Mouse (Mus musculus) liver, adult 2 months (tissue): ENCODE results near the gene Mgrn1. TPM values are rescaled to one million over a fixed set of nuclear protein-coding genes. Genes with fewer than 3 reads are reported as not detected.
A peak's percentile ranks its signal among the peaks of the same experiment; 100 is the strongest.

Experiments
- DNase-seq: peaks from one replicate; pipeline ENCODE4 v3.0.0-alpha.2; 2011; ENCODE audit warnings: low read depth, low spot score; ENCODE audit errors: extremely low read depth
- H3K27ac ChIP-seq: fragments of 200-500 bp; replicated peaks from 2 replicates; pipeline ENCODE4 v1.5.1; 2012; ENCODE audit warnings: low read depth, mild to moderate bottlenecking, control low read depth, inconsistent platforms, low read length; ENCODE audit not compliant: insufficient read depth
- H3K27me3 ChIP-seq: fragments of 200-500 bp; 2 replicates; pipeline ENCODE4 v1.6.1; 2012; ENCODE audit warnings: mild to moderate bottlenecking, moderate library complexity, low read length, inconsistent platforms; ENCODE audit not compliant: control insufficient read depth, insufficient read depth
- H3K36me3 ChIP-seq: fragments of 200-500 bp; 2 replicates; pipeline ENCODE4 v1.6.1; 2012; ENCODE audit warnings: low read length, inconsistent platforms; ENCODE audit not compliant: control insufficient read depth, insufficient read depth
- H3K4me1 ChIP-seq: fragments of 200-500 bp; 2 replicates; pipeline ENCODE4 v1.6.1; 2011; ENCODE audit warnings: low read length; ENCODE audit not compliant: control insufficient read depth, insufficient read depth
- H3K4me3 ChIP-seq: fragments of 200-500 bp; 2 replicates; pipeline ENCODE4 v1.5.1; 2011; ENCODE audit warnings: low read depth, mild to moderate bottlenecking, control low read depth, low read length, moderate library complexity; ENCODE audit not compliant: insufficient read depth
- H3K79me2 ChIP-seq: fragments of 200-500 bp; 2 replicates; pipeline ENCODE4 v1.6.1; 2012; ENCODE audit warnings: inconsistent platforms, mild to moderate bottlenecking, low read length, moderate library complexity; ENCODE audit not compliant: control insufficient read depth, insufficient read depth
- H3K9ac ChIP-seq: fragments of 200-500 bp; 2 replicates; pipeline ENCODE4 v1.6.1; 2012; ENCODE audit warnings: low read depth, mild to moderate bottlenecking, control low read depth, inconsistent platforms, low read length
- CTCF ChIP-seq: fragments of 200-500 bp; IDR thresholded peaks from 2 replicates; pipeline ENCODE4 v1.5.1; 2011; ENCODE audit warnings: low read depth, low read length, control low read depth
- POLR2A ChIP-seq: fragments of 200-500 bp; IDR thresholded peaks from 2 replicates; pipeline ENCODE4 v1.6.1; 2011; ENCODE audit warnings: low read length, control low read depth; ENCODE audit not compliant: insufficient read depth; ENCODE audit errors: extremely low read depth
- WGBS: fragments of 180-500 bp; shearing (Covaris S2); methylation state at CpG from one replicate; pipeline ENCODE4 v1.1.7; 2018; 5-methylcytosine and 5-hydroxymethylcytosine counted together
- polyA plus RNA-seq: library from polyadenylated mRNA; depleted of rRNA; stranded (reverse); fragments of >200 nt; gene quantifications from 2 replicates; pipeline ENCODE4 v1.2.3, GENCODE M21; 2012
- total RNA-seq: library from RNA; depleted of rRNA; stranded (reverse); fragments of >200 nt; gene quantifications from 2 replicates; pipeline ENCODE4 v1.2.3, GENCODE M21; 2014

Mgrn1 gene
- total and polyA plus RNA-seq, 2 experiments = 28.2 to 71.0 TPM

DNA sequence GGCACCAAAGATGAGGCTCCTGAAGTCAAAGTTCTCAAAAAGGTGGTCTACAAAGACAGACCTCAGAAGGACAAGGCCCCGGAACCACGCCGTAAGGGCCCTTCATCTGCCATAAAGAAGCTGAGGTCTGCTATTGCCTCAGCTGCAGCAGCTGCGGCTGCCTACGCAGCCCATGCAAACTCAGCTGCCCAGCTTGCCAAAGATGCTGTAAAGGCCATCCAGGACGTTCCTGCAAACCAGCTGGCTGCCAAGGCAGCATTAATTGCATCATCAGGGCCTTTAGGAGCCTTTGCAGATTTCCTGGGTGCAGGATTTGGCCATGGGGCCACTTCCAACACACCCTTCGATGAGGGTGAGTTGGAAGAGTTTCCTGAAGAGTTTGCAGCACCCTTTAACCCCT, 35.7 kb upstream of the Mgrn1 start:
- H3K79me2 ChIP-seq = no peaks in the 10 kb centered on the region
- H3K9ac ChIP-seq = no peak overlapping the region
- TF ChIP-seq POLR2A (no peak), CTCF (no peak)
- H3K4me1 ChIP-seq = no peaks in the 10 kb centered on the region
- no peaks in the 10 kb centered on the region for H3K36me3 ChIP-seq
- no peak overlapping the region for H3K27ac ChIP-seq
- no peak overlapping the region for H3K4me3 ChIP-seq
- H3K27me3 ChIP-seq = no peaks in the 10 kb centered on the region
- WGBS = 49% methylated on average over 7 of the region's 7 CpGs
- DNase-seq = peak; percentile 63

DNA sequence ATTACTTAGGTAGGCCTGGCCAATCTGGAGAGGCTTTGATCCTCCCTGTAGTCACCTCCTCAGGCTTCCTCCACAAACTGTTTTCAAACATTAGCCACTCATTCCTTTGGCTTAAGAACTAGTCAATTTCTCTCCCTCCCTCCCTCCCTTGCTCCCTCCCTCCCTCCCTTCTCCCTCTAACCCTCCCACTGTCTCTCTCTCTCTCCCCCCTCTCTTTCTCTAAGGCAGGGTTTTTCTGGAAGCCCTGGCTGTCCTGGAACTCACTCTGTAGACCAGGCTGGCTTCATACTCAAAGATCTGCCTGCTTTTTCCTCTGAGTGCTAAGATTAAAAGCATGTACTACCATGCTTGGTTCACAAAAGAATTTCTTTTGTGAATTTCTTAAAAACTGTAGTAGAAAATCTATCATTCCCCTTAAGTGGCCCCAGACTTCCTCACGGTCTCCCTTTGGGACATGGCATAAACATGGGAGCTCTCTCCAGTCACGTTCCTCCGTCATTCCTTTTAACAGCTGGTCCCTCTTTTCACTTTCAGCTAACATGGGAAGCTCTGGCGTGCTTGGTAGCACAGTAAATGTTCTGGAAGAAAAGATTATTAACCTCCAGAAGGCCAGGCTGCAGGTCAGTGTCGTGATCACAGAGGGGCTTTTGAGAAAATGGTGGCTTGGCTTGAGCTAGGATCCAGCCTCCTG, 35.0 kb upstream of the Mgrn1 start:
- no peak for TF ChIP-seq POLR2A
- TF ChIP-seq CTCF = no peak
- H3K27ac ChIP-seq = no peak overlapping the region
- no peak overlapping the region for H3K9ac ChIP-seq
- H3K36me3 ChIP-seq = no peaks in the 10 kb centered on the region
- no peak overlapping the region for H3K4me3 ChIP-seq
- H3K27me3 ChIP-seq = no peaks in the 10 kb centered on the region
- DNase-seq = no peak
- 83% methylated on average over 5 of the region's 5 CpGs for WGBS
- no peaks in the 10 kb centered on the region for H3K79me2 ChIP-seq
- no peaks in the 10 kb centered on the region for H3K4me1 ChIP-seq

DNA sequence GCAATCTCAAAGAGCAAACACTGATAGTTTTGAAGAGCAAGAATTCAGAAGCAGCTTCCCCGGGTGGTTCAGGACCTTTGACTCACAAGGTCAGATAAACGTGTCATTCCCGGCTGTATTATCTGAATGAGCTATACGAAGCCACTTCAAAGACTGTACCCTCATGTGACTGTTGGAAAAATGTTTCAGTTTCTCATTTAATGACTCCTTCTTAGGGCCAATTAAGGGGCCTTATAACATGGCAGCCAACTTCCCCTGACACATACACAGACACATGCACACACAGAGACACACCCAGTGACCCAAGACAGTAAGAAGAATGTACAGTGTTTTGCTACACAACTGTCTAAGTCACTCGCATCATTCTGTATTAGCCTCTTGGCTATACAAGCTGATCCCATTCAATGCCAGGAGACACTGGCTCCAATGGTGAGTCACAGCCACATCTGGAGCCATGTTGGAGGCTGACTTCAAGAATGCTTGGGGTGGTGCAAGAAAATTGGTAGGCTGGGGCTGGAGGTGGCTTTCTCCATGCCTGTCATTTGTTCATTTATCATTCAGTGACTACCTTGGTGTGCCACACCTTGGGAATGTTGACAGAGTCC, 30.9 kb upstream of the Mgrn1 start:
- Histone ChIP-seq H3K27me3 (no peaks in the 10 kb centered on the region), H3K4me1 (no peaks in the 10 kb centered on the region), H3K79me2 (no peaks in the 10 kb centered on the region), H3K9ac (no peak overlapping the region), H3K27ac (no peak overlapping the region), H3K4me3 (no peak overlapping the region), H3K36me3 (no peaks in the 10 kb centered on the region)
- TF ChIP-seq CTCF = no peak
- no peak for TF ChIP-seq POLR2A
- no peak for DNase-seq
- 41% methylated on average over 5 of the region's 5 CpGs for WGBS

DNA sequence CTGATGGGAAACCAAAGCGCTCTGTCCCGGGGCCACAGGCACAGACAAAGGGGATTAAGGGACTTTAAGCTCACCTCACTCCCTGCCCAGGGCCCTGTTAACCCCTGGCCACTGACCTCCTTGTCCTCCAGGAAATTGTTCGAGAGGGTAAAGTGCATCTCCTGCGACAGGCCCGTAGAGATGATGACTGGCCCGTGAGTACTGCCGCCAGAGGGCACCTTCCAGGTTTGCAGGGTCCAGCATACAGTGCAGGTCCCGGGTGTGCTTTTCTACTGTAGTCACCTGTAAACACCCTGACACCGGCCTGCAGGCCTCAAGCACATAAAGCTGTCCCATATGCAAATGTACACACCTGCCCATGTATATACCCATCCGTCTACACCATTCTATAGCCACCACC, 24.7 kb upstream of the Mgrn1 start:
- H3K9ac ChIP-seq = no peak overlapping the region
- H3K79me2 ChIP-seq = no peaks in the 10 kb centered on the region
- H3K27me3 ChIP-seq = no peaks in the 10 kb centered on the region
- no peak overlapping the region for H3K27ac ChIP-seq
- H3K4me3 ChIP-seq = no peak overlapping the region
- H3K4me1 ChIP-seq = peaks cover 4% of the 10 kb centered on the region
- no peaks in the 10 kb centered on the region for H3K36me3 ChIP-seq
- TF ChIP-seq POLR2A (no peak), CTCF (peak; percentile 78)
- WGBS = 31% methylated on average over 10 of the region's 10 CpGs
- peak; percentile 80 for DNase-seq

DNA sequence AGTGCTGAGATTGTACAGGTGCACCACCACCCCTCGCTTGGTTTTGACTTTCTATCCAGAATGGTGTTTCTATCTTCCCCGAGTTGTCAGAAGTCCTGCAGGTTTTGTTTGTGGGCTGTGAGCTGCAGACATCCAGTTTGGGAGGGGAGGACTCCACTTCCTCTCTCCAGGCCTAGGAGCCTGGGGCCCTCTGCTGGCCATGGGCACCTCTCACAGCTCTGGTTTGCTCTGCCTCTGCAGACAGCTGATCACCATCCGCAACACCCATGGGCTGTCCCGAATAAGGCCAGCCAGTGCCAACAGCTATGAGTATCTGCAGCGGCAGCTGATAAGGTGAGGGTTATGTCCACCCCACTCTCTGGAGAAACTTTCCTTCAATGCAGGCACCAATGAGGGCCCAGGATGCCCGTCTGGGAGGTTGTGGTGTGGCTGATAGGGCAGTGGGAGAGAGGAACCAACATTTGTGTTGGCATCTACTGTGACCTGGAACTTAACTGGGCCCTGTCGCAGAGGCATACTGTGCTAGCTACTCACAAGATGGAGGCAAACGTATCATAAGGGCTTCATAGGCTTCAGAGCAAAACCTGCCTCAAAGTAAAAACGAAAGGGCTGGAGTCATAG, 23.1 kb upstream of the Mgrn1 start:
- Histone ChIP-seq H3K27ac (no peak overlapping the region), H3K36me3 (no peaks in the 10 kb centered on the region), H3K4me1 (peaks cover 4% of the 10 kb centered on the region), H3K79me2 (no peaks in the 10 kb centered on the region), H3K4me3 (no peak overlapping the region), H3K9ac (0 out of 2 replicates have a peak overlapping the region, but pooled peaks have one; percentile 7), H3K27me3 (no peaks in the 10 kb centered on the region)
- peak; percentile 63 for DNase-seq
- WGBS = 35% methylated on average over 9 of the region's 9 CpGs
- TF ChIP-seq CTCF = peak; percentile 98
- no peak for TF ChIP-seq POLR2A

DNA sequence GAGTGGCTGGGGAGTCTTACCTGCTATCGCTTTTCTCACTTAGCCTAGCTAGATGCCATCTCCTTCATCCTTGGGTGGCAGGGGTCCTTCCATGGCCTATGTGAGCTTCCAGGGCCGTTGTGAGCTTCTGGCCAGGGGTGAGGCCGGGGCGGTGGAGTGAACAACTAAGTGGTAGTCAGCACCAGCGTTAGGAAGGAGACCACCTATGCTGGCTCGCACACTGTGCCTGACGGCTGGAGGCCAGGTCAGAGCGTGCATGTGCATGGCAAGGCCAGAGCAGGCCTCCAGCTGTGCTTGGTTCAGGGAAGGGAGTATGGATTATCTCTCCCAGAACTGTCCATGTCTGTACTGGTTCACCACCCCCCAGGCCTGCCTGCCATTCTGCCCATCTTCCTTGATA, 22.3 kb upstream of the Mgrn1 start:
- no peak overlapping the region for H3K27ac ChIP-seq
- no peaks in the 10 kb centered on the region for H3K79me2 ChIP-seq
- H3K27me3 ChIP-seq = no peaks in the 10 kb centered on the region
- no peak for DNase-seq
- no peaks in the 10 kb centered on the region for H3K36me3 ChIP-seq
- no peak overlapping the region for H3K9ac ChIP-seq
- H3K4me1 ChIP-seq = peaks cover 4% of the 10 kb centered on the region
- 90% methylated on average over 8 of the region's 8 CpGs for WGBS
- TF ChIP-seq POLR2A = no peak
- no peak for TF ChIP-seq CTCF
- H3K4me3 ChIP-seq = no peak overlapping the region
